Mouse (Mus musculus) liver, embryonic 14.5 days (tissue): ENCODE data around the gene Mrrf. TPM values are rescaled to one million over a fixed set of nuclear protein-coding genes. Genes with fewer than 3 reads are reported as not detected.
A peak's percentile ranks its signal among the peaks of the same experiment; 100 is the strongest.
"Not testable (repeated sequence)": the region's sequence is repeated elsewhere in the genome, so short reads cannot be mapped to it uniquely, and the experiment has no call there.

ENCODE experiments used
- ATAC-seq: fragments of 200-750 bp; cut with Nextera tagmentation; 2 replicates; pipeline ENCODE4 v1.8.0; 2017; ENCODE audit warnings: moderate number of reproducible peaks, mild to moderate bottlenecking, moderate library complexity; ENCODE audit not compliant: insufficient read depth
- DNase-seq, 3 experiments: peaks; one replicate each; pipeline ENCODE4 v3.0.0-alpha.2; 2012 to 2013; ENCODE audit warnings: low read depth in 3 of 3, low spot score in 3 of 3
- H3K27ac ChIP-seq: fragments of 300-500 bp; sonication (generic); 2 replicates; pipeline ENCODE4 v1.5.1; 2014; ENCODE audit warnings: moderate library complexity, mild to moderate bottlenecking, control low read depth, inconsistent platforms
- H3K27me3 ChIP-seq: fragments of 300-500 bp; sonication (generic); 2 replicates; pipeline ENCODE4 v1.6.1; 2014; ENCODE audit warnings: mild to moderate bottlenecking, low read length, moderate library complexity; ENCODE audit not compliant: control insufficient read depth, insufficient read depth
- H3K36me3 ChIP-seq: fragments of 300-500 bp; sonication (generic); replicated peaks from 2 replicates; pipeline ENCODE4 v1.6.1; 2014; ENCODE audit warnings: low read depth; ENCODE audit not compliant: control insufficient read depth, insufficient read depth
- H3K4me1 ChIP-seq, 2 experiments: fragments of 200-500 bp in 1 of 2; fragments of 300-500 bp in 1 of 2; sonication (generic) in 1 of 2; replicated peaks; 2 replicates each; pipeline ENCODE4 v1.6.1; 2012 to 2014; ENCODE audit warnings: antibody characterized with exemption in 1 of 2, inconsistent platforms in 1 of 2, low read length in 1 of 2; ENCODE audit not compliant: control insufficient read depth in 2 of 2, insufficient read depth in 2 of 2
- H3K4me2 ChIP-seq: fragments of 300-500 bp; sonication (generic); 2 replicates; pipeline ENCODE4 v1.6.1; 2014; ENCODE audit warnings: low read depth, mild to moderate bottlenecking, control low read depth, moderate library complexity
- H3K4me3 ChIP-seq, 2 experiments: fragments of 200-500 bp in 1 of 2; fragments of 300-500 bp in 1 of 2; sonication (generic) in 1 of 2; 2 replicates each; pipeline ENCODE4 v1.5.1; 2012 to 2014; ENCODE audit warnings: low read depth in 2 of 2, low read length in 2 of 2, mild to moderate bottlenecking in 2 of 2, control low read depth in 1 of 2, inconsistent platforms in 1 of 2, moderate library complexity in 1 of 2; ENCODE audit not compliant: insufficient read depth in 1 of 2
- H3K9ac ChIP-seq: fragments of 300-500 bp; sonication (generic); replicated peaks from 2 replicates; pipeline ENCODE4 v1.6.1; 2014; ENCODE audit warnings: mild to moderate bottlenecking, control low read depth, moderate library complexity
- H3K9me3 ChIP-seq: fragments of 300-500 bp; sonication (generic); 2 replicates; pipeline ENCODE4 v1.6.1; 2016; ENCODE audit warnings: low read length, mixed read lengths; ENCODE audit not compliant: control insufficient read depth
- CTCF ChIP-seq: IDR thresholded peaks from 2 replicates; pipeline ENCODE4 v1.5.1; 2016; ENCODE audit warnings: antibody characterized with exemption, low read depth, control low read depth
- EP300 ChIP-seq: IDR thresholded peaks from 2 replicates; pipeline ENCODE4 v1.6.1; 2016; ENCODE audit warnings: antibody characterized with exemption, low read depth
- WGBS: fragments of 180-500 bp; shearing (Covaris S2); extraction: QIAGEN DNeasy Blood & Tissue Kit; methylation state at CpG from one replicate; pipeline ENCODE4 v1.1.7; 2014; ENCODE audit not compliant: insufficient replicate concordance; 5-methylcytosine and 5-hydroxymethylcytosine counted together
- polyA plus RNA-seq, 2 experiments: library from polyadenylated mRNA; depleted of rRNA in 1 of 2; stranded (reverse) in 1 of 2; unstranded in 1 of 2; fragments of >200 nt; fragmentation: Nextera tagmentation in 1 of 2; extraction: Ambion mirVana in 1 of 2; gene quantifications; 2 replicates each; pipeline versions ENCODE4 v1.2.1 to v1.2.3; 2012 to 2014

The Mrrf gene
- polyA plus RNA-seq, 2 experiments: 9.1 to 17.8 TPM

GRCm38 (mm10) chr2:36184876-36185275 is 48.7 kb downstream of the Mrrf start:
- WGBS: 74% methylated on average over 6 of the region's 6 CpGs
- ATAC-seq: no peak
- DNase-seq: no peak
- Histone ChIP-seq H3K4me3 (no peak overlapping the region), H3K27ac (no peak overlapping the region), H3K9me3 (no peaks in the 10 kb centered on the region), H3K4me2 (no peak overlapping the region), H3K36me3 (peaks cover 3% of the 10 kb centered on the region; the same call in 1 of the 2 replicates), H3K27me3 (no peaks in the 10 kb centered on the region), H3K9ac (no peak overlapping the region), H3K4me1 (peaks cover 10 to 15% of the 10 kb centered on the region in 2 experiments)
- no peak for TF ChIP-seq EP300
- no peak for TF ChIP-seq CTCF

- H3K9me3 ChIP-seq, H3K4me1 ChIP-seq, H3K9ac ChIP-seq, H3K27ac ChIP-seq, DNase-seq, H3K27me3 ChIP-seq, H3K4me3 ChIP-seq, ATAC-seq, H3K4me2 ChIP-seq, H3K36me3 ChIP-seq: not testable (repeated sequence)
- 80% methylated on average over 6 of the region's 6 CpGs for WGBS
Observed at GRCm38 (mm10) chr2:36189200-36189599, 53.0 kb downstream of the Mrrf start.

GRCm38 (mm10) chr2:36191098-36191941 is 55.1 kb downstream of the Mrrf start:
- DNase-seq (no peak), ATAC-seq (0 out of 2 replicates have a peak, but pooled peaks have one; percentile 5)
- 73% methylated on average over 12 of the region's 12 CpGs for WGBS

GRCm38 (mm10) chr2:36197021-36197420 is 60.8 kb downstream of the Mrrf start:
- Histone ChIP-seq H3K4me1 (peaks cover 36 to 45% of the 10 kb centered on the region in 2 experiments), H3K27me3 (peaks cover 12% of the 10 kb centered on the region), H3K4me2 (peak overlapping the region; percentile 88), H3K9ac (peak overlapping the region; percentile 94), H3K9me3 (no peaks in the 10 kb centered on the region), H3K27ac (peak overlapping the region; percentile 99), H3K36me3 (no peaks in the 10 kb centered on the region), H3K4me3 (no peak overlapping the region)
- ATAC-seq: no peak
- 65% methylated on average over 3 of the region's 3 CpGs for WGBS
- DNase-seq: no peak
- TF ChIP-seq CTCF (no peak), EP300 (no peak)

More at GRCm38 (mm10) chr2:36191098-36191941, 55.1 kb downstream of the Mrrf start:
- Histone ChIP-seq H3K9me3 (no peaks in the 10 kb centered on the region), H3K4me2 (no peak overlapping the region), H3K9ac (no peak overlapping the region), H3K27ac (no peak overlapping the region), H3K27me3 (no peaks in the 10 kb centered on the region), H3K4me3 (no peak overlapping the region), H3K4me1 (peaks cover 4 to 6% of the 10 kb centered on the region in 2 experiments), H3K36me3 (no peaks in the 10 kb centered on the region)
- TF ChIP-seq EP300 (no peak), CTCF (no peak)

GRCm38 (mm10) chr2:36197919-36198881 is 62.0 kb downstream of the Mrrf start:
- Histone ChIP-seq H3K36me3 (no peaks in the 10 kb centered on the region), H3K27me3 (peaks cover 22% of the 10 kb centered on the region), H3K9me3 (no peaks in the 10 kb centered on the region), H3K4me3 (peak overlapping the region; percentile 63 to 72), H3K27ac (peak overlapping the region; percentile 99), H3K4me2 (peak overlapping the region; percentile 88), H3K9ac (peak overlapping the region; percentile 94), H3K4me1 (peaks cover 38 to 54% of the 10 kb centered on the region in 2 experiments)
- ATAC-seq: peak; percentile 98
- DNase-seq: peak; percentile 81 to 88 (median 83)
- 5% methylated on average over 20 of the region's 20 CpGs for WGBS
- TF ChIP-seq EP300 (peak; percentile 78), CTCF (peak; percentile 25)
